Mouse (Mus musculus): ENCODE results near the gene Smpd3.

Smpd3 gene

GRCm38 (mm10) chr8:106258169-106258568, 79.6 kb downstream of the Smpd3 start:
- in situ Hi-C loops (cut with MboI; ENCODE audit: unreplicated experiment in 2 of 2), result loop anchor here in 1 of 2 experiments (25.0 kb wide), 1 partner anchor 404 kb away; no protein-coding TSS in a partner anchor

GRCm38 (mm10) chr8:106250186-106250585, 87.6 kb downstream of the Smpd3 start:
- in situ Hi-C loops (cut with MboI; ENCODE audit: unreplicated experiment in 2 of 2), result loop anchor here in 1 of 2 experiments (25.0 kb wide), 1 partner anchor 412 kb away; no protein-coding TSS in a partner anchor

- in situ Hi-C loops (cut with MboI; ENCODE audit: unreplicated experiment in 2 of 2), result no loop called here
Measured at GRCm38 (mm10) chr8:106237106-106237505, 100.7 kb downstream of the Smpd3 start.

- in situ Hi-C loops (cut with MboI; ENCODE audit: unreplicated experiment in 2 of 2), result no loop called here
Measured at GRCm38 (mm10) chr8:106234567-106235261, 103.1 kb downstream of the Smpd3 start.

- in situ Hi-C loops (cut with MboI; ENCODE audit: unreplicated experiment in 2 of 2), result no loop called here
Measured at GRCm38 (mm10) chr8:106232751-106233150, 105.0 kb downstream of the Smpd3 start.

GRCm38 (mm10) chr8:106231536-106231935, 106.3 kb downstream of the Smpd3 start:
- in situ Hi-C loops (cut with MboI; ENCODE audit: unreplicated experiment in 2 of 2), result no loop called here

- in situ Hi-C loops (cut with MboI; ENCODE audit: unreplicated experiment in 2 of 2), result no loop called here
Measured at GRCm38 (mm10) chr8:106226589-106226988, 111.2 kb downstream of the Smpd3 start.

GRCm38 (mm10) chr8:106219620-106220019, 118.2 kb downstream of the Smpd3 start:
- in situ Hi-C loops (cut with MboI; ENCODE audit: unreplicated experiment in 2 of 2), result loop anchor here in 1 of 2 experiments (10.0 kb wide), 1 partner anchor 185 kb away; no protein-coding TSS in a partner anchor

- in situ Hi-C loops (cut with MboI; ENCODE audit: unreplicated experiment in 2 of 2), result loop anchor here (5.0 to 10.0 kb wide), 2 partner anchors 188 to 191 kb away; no protein-coding TSS in a partner anchor
Measured at GRCm38 (mm10) chr8:106213959-106214358, 123.8 kb downstream of the Smpd3 start.

GRCm38 (mm10) chr8:106211421-106211820, 126.4 kb downstream of the Smpd3 start:
- in situ Hi-C loops (cut with MboI; ENCODE audit: unreplicated experiment in 2 of 2), result loop anchor here (5.0 to 10.0 kb wide), 2 partner anchors 191 to 193 kb away; no protein-coding TSS in a partner anchor

- in situ Hi-C loops (cut with MboI; ENCODE audit: unreplicated experiment in 2 of 2), result loop anchor here (5.0 to 10.0 kb wide), 2 partner anchors 191 to 194 kb away; no protein-coding TSS in a partner anchor
Measured at GRCm38 (mm10) chr8:106210821-106211345, 126.9 kb downstream of the Smpd3 start, which contains the start of the genes Slc7a6os and Prmt7. Slc7a6os (minus strand) TSS chr8:106210935. Prmt7 (plus strand) TSS chr8:106210936.

GRCm38 (mm10) chr8:106210035-106210731, 127.6 kb downstream of the Smpd3 start:
- in situ Hi-C loops (cut with MboI; ENCODE audit: unreplicated experiment in 2 of 2), result loop anchor here (5.0 to 10.0 kb wide), 2 partner anchors 192 to 195 kb away; no protein-coding TSS in a partner anchor

Data from v-Abl transformed pro-B cells (cell line).